Mouse (Mus musculus) C2C12 (cell line): Measurements from ENCODE around the gene Dlx1.

Source experiments
- CTCF ChIP-seq: IDR thresholded peaks from one replicate; pipeline ENCODE4 v1.5.1; 2011; ENCODE audit not compliant: control insufficient read depth, insufficient read depth, insufficient read length
- FOSL1 ChIP-seq: IDR thresholded peaks from one replicate; pipeline ENCODE4 v1.8.0; 2011; ENCODE audit warnings: mild to moderate bottlenecking, low read length; ENCODE audit not compliant: poor library complexity, insufficient read depth, severe bottlenecking
- MAX ChIP-seq: IDR thresholded peaks from one replicate; pipeline ENCODE4 v1.6.1; 2011; ENCODE audit warnings: mild to moderate bottlenecking, control low read depth
- MYOG ChIP-seq: IDR thresholded peaks from one replicate; pipeline ENCODE4 v1.6.1; 2011; ENCODE audit not compliant: control insufficient read depth, insufficient read length; ENCODE audit errors: extremely low read depth

DNA sequence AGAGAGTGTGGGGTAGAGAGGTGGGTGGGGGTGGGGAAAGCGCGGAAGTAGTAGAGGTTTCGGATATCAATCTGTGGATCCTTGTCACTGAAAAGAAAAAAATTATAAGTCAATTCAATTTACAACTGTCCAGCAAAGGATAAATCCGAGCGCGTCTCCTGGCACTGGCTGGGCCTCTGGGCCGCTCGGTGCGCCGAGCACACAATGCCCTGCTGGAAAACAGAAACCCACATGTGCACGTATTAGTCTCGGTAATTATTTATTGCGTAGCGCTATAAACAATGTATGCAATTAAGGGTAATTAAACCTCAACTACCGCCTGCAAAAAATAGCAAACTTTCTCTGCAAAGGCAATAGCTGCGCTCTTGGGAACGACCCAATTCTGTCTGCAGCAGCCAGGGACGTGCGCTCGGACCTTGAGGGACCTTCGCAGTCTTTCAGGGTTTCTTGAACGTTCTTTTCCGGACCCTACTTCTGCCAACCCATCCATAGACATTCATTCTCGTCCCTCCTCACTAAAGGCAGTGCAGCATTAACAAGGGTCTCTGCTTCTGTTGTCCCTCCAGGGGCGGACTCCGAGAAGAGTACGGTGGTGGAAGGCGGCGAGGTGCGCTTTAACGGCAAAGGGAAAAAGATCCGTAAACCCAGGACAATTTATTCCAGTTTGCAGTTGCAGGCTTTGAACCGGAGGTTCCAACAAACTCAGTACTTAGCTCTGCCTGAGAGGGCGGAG is 2.6 kb downstream of the Dlx1 start:
- no peak for TF ChIP-seq CTCF
- no peak for TF ChIP-seq MAX
- no peak for TF ChIP-seq FOSL1
- TF ChIP-seq MYOG, result no peak
